20 mouse cellular contexts compared by ENCODE assay signal in the genomic region with DNA sequence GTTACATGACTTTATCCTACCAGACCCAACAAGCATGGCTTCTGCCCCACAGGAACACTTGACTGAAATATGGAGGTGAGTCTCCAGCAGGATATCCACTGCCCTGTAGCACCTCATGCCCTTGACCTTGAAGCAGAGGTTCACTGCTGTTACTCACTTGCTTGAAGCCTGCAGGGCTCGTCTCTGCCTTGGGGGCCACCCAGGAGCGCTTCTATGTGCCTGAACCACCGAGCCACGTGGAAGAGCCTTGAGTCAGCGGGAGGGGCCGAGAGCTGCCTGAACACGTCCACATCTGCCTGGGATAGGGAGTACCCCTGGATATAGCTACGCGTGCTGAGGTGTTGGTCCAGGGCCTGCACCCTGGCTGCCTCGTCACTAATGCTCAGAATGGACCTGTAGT. TPM values are rescaled to one million over a fixed set of nuclear protein-coding genes. Genes with fewer than 3 reads are reported as not detected.
"Had no signal": no experiment of that assay in that cellular context is flagged by ENCODE, and none has a peak within 500 bp of the region (broad histone marks: within the 10 kb centered on the region; RNA-seq: fewer than 3 reads in every experiment).

No protein-coding gene starts in this region.

- H3K9ac ChIP-seq: limb, embryonic 13.5 days; liver, embryonic 15.5 days; midbrain, embryonic 12.5 days; neural tube, embryonic 15.5 days had no signal

- ATAC-seq: lung, postnatal 0 days; midbrain, embryonic 16.5 days had no signal

- H3K4me3 ChIP-seq: layer of hippocampus, adult 2 months; limb, embryonic 13.5 days; liver, embryonic 15.5 days; midbrain, embryonic 12.5 days; neural tube, embryonic 15.5 days had no signal

- H3K27ac ChIP-seq: kidney, postnatal 0 days; layer of hippocampus, adult 2 months; limb, embryonic 13.5 days; liver, embryonic 15.5 days; midbrain, embryonic 12.5 days; neural tube, embryonic 15.5 days had no signal

- H3K27me3 ChIP-seq: limb, embryonic 13.5 days; liver, embryonic 15.5 days; midbrain, embryonic 12.5 days; neural tube, embryonic 15.5 days had no signal

- H3K9me3 ChIP-seq: limb, embryonic 13.5 days; liver, embryonic 15.5 days; midbrain, embryonic 12.5 days; neural tube, embryonic 15.5 days had no signal

- DNase-seq: kidney, adult 11 months; kidney, adult 9 months; kidney, postnatal 4 days; left cerebral cortex, postnatal 4 days; lung, adult 2 months; lung, postnatal 4 days; right cerebral cortex, adult 18-20 months; thymus, adult 2 months; thymus, postnatal 36 days had no signal

- H3K4me2 ChIP-seq: limb, embryonic 13.5 days; liver, embryonic 11.5 days; liver, embryonic 15.5 days; midbrain, embryonic 12.5 days; neural tube, embryonic 15.5 days had no signal

RNA-seq across cellular contexts. Expression of a gene that starts 36.3 kb away (rescaled TPM):
- total RNA-seq: layer of hippocampus, adult 2 months; left cerebral cortex, adult 18-20 months had no signal
- polyA plus RNA-seq: testis, adult 2 months had no signal
